Comparison of ENCODE assay signal across 1 mouse cellular context in genomic region chr17:70993385-70993807, GRCm38 (mm10).
TF ChIP-seq lines count a peak whose summit lies in the region.

No protein-coding gene starts in this region.

TF ChIP-seq in CH12.LX, 34 proteins besides CTCF, POLR2A, EP300 and RAD21 (continued from another document):
- TF ChIP-seq ZC3H11A (IDR thresholded peaks at IDR 0.05; ENCODE audit: low read depth, low read length) (no peak), POLR2AphosphoS2 (IDR thresholded peaks at IDR 0.05; ENCODE audit: low read depth, low read length) (no peak), IRF4 (IDR thresholded peaks at IDR 0.05; ENCODE audit: low read depth, low read length) (peak; percentile 82; the same call in 1 of the 2 replicates), SIN3A (IDR thresholded peaks at IDR 0.05; ENCODE audit: low read length) (peak; percentile 70), USF2 (conservative IDR thresholded peaks at IDR 0.05; ENCODE audit: low read depth, low read length) (no peak), PAX5 (IDR thresholded peaks at IDR 0.05; ENCODE audit: low read length) (no peak), JUND (conservative IDR thresholded peaks at IDR 0.05; ENCODE audit: low read depth, low read length) (peak; percentile 91), ELF1 (IDR thresholded peaks at IDR 0.05; ENCODE audit: low read depth, low read length) (no peak), JUN (IDR thresholded peaks at IDR 0.05; ENCODE audit: insufficient read depth, low read depth, low read length) (peak; percentile 95), NRF1 (IDR thresholded peaks at IDR 0.05; ENCODE audit: low read depth, low read length) (no peak), MXI1 (IDR thresholded peaks at IDR 0.05; ENCODE audit: low read depth, low read length) (no peak), ZKSCAN1 (IDR thresholded peaks at IDR 0.05; ENCODE audit: borderline replicate concordance, low read depth, low read length) (no peak), TBP (conservative IDR thresholded peaks at IDR 0.05; ENCODE audit: low read depth, low read length) (no peak), KAT2A (IDR thresholded peaks at IDR 0.05; ENCODE audit: insufficient replicate concordance, low read length) (no peak), MAFK (IDR thresholded peaks at IDR 0.05; ENCODE audit: insufficient replicate concordance, low read length) (no peak), UBTF (IDR thresholded peaks at IDR 0.05; ENCODE audit: low read depth, low read length) (no peak), MAX (IDR thresholded peaks at IDR 0.05; ENCODE audit: low read length) (no peak), SMC3 (IDR thresholded peaks at IDR 0.05; ENCODE audit: low read depth, low read length) (no peak), E2F4 (IDR thresholded peaks at IDR 0.05; ENCODE audit: insufficient replicate concordance, low read depth, low read length) (no peak), CHD2 (IDR thresholded peaks at IDR 0.05; ENCODE audit: low read length) (peak; percentile 39; the same call in 1 of the 2 replicates), TCF12 (IDR thresholded peaks at IDR 0.05; ENCODE audit: low read depth, low read length) (0 out of 2 replicates have a peak, but pooled peaks have one; percentile 51), ZNF384 (IDR thresholded peaks at IDR 0.05; ENCODE audit: low read depth, low read length) (no peak), RCOR1 (conservative IDR thresholded peaks at IDR 0.05; ENCODE audit: low read depth, low read length) (no peak)
TF ChIP-seq in CH12.LX: peak in this region for 12.
